Mouse (Mus musculus) naive thymus-derived CD4-positive, alpha-beta T cell, adult 2 months (primary cell): Measurements from ENCODE around the gene 2310022A10Rik.
"Not testable (repeated sequence)": the region's sequence is repeated elsewhere in the genome, so short reads cannot be mapped to it uniquely, and the experiment has no call there.

Experiments used
- DNase-seq: peaks from one replicate; pipeline ENCODE4 v3.0.0-alpha.2; 2011; ENCODE audit warnings: low read depth

The 2310022A10Rik gene

GRCm38 (mm10) chr7:27613751-27614499 is 60.9 kb downstream of the 2310022A10Rik start:
- no peak for DNase-seq

GRCm38 (mm10) chr7:27621028-27621427 is 68.0 kb downstream of the 2310022A10Rik start:
- DNase-seq, result no peak

- no peak for DNase-seq
Measured at GRCm38 (mm10) chr7:27622234-27622633, 69.2 kb downstream of the 2310022A10Rik start.

- DNase-seq, result no peak
Measured at GRCm38 (mm10) chr7:27624967-27625366, 71.9 kb downstream of the 2310022A10Rik start.

- DNase-seq, result no peak
Measured at GRCm38 (mm10) chr7:27627707-27628106, 74.7 kb downstream of the 2310022A10Rik start.

GRCm38 (mm10) chr7:27628190-27628589 is 75.2 kb downstream of the 2310022A10Rik start:
- no peak for DNase-seq

GRCm38 (mm10) chr7:27628816-27629215 is 75.8 kb downstream of the 2310022A10Rik start:
- not testable (repeated sequence) for DNase-seq

- no peak for DNase-seq
Measured at GRCm38 (mm10) chr7:27631439-27631838, 78.4 kb downstream of the 2310022A10Rik start.
